Mouse (Mus musculus) liver, embryonic 14.5 days (tissue): ENCODE data around the gene B3gnt3.

Experiments used
- CTCF ChIP-seq: IDR thresholded peaks from 2 replicates; pipeline ENCODE4 v1.5.1; 2016; ENCODE audit warnings: antibody characterized with exemption, low read depth, control low read depth
- EP300 ChIP-seq: IDR thresholded peaks from 2 replicates; pipeline ENCODE4 v1.6.1; 2016; ENCODE audit warnings: antibody characterized with exemption, low read depth

GRCm38 (mm10) chr8:71657816-71658215 is 43.8 kb downstream of the B3gnt3 start:
- TF ChIP-seq CTCF (no peak), EP300 (no peak)
